Mouse (Mus musculus) embryonic facial prominence, embryonic 12.5 days (tissue): ENCODE results near the gene Gm49398. TPM values are rescaled to one million over a fixed set of nuclear protein-coding genes. Genes with fewer than 3 reads are reported as not detected.

ENCODE experiments used
- ATAC-seq: fragments of 200-750 bp; cut with Nextera tagmentation; 2 replicates; pipeline ENCODE4 v1.8.0; 2017; ENCODE audit not compliant: insufficient number of reproducible peaks, insufficient read depth, low FRiP score, low TSS enrichment
- H3K27ac ChIP-seq: fragments of 300-500 bp; sonication (generic); 2 replicates; pipeline ENCODE4 v1.5.1; 2016; ENCODE audit warnings: mild to moderate bottlenecking
- H3K27me3 ChIP-seq: fragments of 300-500 bp; sonication (generic); 2 replicates; pipeline ENCODE4 v1.6.1; 2016; ENCODE audit warnings: mild to moderate bottlenecking, moderate library complexity
- H3K36me3 ChIP-seq: fragments of 300-500 bp; sonication (generic); 2 replicates; pipeline ENCODE4 v1.6.1; 2016; ENCODE audit warnings: mild to moderate bottlenecking
- H3K4me1 ChIP-seq: fragments of 300-500 bp; sonication (generic); 2 replicates; pipeline ENCODE4 v1.6.1; 2016
- H3K4me2 ChIP-seq: fragments of 300-500 bp; sonication (generic); replicated peaks from 2 replicates; pipeline ENCODE4 v1.6.1; 2016; ENCODE audit warnings: mild to moderate bottlenecking, moderate library complexity
- H3K4me3 ChIP-seq: fragments of 300-500 bp; sonication (generic); 2 replicates; pipeline ENCODE4 v1.5.1; 2016; ENCODE audit warnings: mild to moderate bottlenecking
- H3K9ac ChIP-seq: fragments of 300-500 bp; sonication (generic); 2 replicates; pipeline ENCODE4 v1.6.1; 2016; ENCODE audit warnings: mild to moderate bottlenecking, moderate library complexity
- H3K9me3 ChIP-seq: fragments of 300-500 bp; sonication (generic); 2 replicates; pipeline ENCODE4 v1.6.1; 2016; ENCODE audit warnings: mild to moderate bottlenecking, moderate library complexity
- WGBS: fragments of 180-500 bp; shearing (Covaris S2); methylation state at CpG from one replicate; pipeline ENCODE4 v1.1.7; 2016; 5-methylcytosine and 5-hydroxymethylcytosine counted together
- microRNA-seq: library from miRNA; unstranded; fragments of <30 nt; microRNA quantifications from one replicate; pipeline ENCODE4, GENCODE M21; 2017
- polyA plus RNA-seq: library from polyadenylated mRNA; unstranded; fragments of >200 nt; fragmentation: Nextera tagmentation; extraction: Ambion mirVana; gene quantifications from 2 replicates; pipeline ENCODE4 v1.2.1, GENCODE M21; 2016

The Gm49398 gene
- polyA plus RNA-seq: not detected in 2 replicates

DNA sequence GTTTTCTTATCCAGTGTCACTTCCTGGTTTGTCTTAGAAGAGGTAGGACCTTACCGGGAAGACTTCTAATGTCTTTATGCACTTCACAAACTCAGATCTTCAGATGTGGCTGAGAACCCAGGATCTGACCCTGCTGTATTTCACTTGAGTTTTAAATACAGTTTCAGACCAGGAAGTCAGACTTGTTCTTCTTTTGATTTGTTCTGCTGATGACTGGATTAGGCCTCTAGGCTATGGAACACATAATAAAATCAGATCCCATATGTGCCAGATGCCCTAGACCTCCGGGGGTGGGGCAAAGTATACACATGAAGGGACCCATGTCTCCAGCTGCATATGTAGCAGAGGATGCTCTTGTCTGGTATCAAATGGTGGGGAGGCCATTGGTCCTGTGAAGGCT lies at the start of gene Gm49398:
TSS of gene Gm49398 (minus strand) at position 101 of the 400 bp plus-strand sequence.
- Histone ChIP-seq H3K9ac (no peak within 1 kb of the TSS), H3K4me3 (no peak within 1 kb of the TSS), H3K4me2 (no peak within 1 kb of the TSS), H3K4me1 (no peaks in the 10 kb centered on the region), H3K27me3 (no peaks in the 10 kb centered on the region), H3K36me3 (no peaks in the 10 kb centered on the region), H3K9me3 (0 out of 2 replicates have a peak, but pooled peaks cover 6% of the 10 kb centered on the region), H3K27ac (no peak within 1 kb of the TSS)
- WGBS: 82% methylated on average over 2 of the region's 2 CpGs
- ATAC-seq: no peak

DNA sequence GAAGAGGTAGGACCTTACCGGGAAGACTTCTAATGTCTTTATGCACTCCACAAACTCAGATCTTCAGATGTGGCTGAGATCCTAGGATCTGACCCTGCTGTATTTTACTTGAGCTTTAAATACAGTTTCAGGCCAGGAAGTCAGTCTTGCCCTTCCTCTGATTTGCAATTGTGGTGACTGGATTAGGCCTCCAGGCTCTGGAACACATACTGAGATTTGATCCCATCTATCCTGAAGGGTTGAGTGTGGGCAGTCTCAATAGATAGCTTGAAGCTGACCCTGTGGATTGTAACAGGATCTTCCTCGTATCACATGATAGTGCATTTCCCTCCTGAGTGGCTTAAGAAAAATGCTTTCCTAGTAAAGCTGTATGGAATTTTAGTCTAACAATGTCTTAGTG lies 33.4 kb downstream of the Gm49398 start, which contains the start of gene Cts8:
TSS of gene Cts8 (minus strand) at position 101 of the 400 bp plus-strand sequence.
- H3K4me3 ChIP-seq: no peak within 1 kb of the TSS
- WGBS: 85% methylated on average over 2 of the region's 2 CpGs
- no peak within 1 kb of the TSS for H3K27ac ChIP-seq
- H3K9ac ChIP-seq: no peak within 1 kb of the TSS
- peaks cover 22% of the 10 kb centered on the region; the same call in 1 of the 2 replicates for H3K9me3 ChIP-seq
- no peaks in the 10 kb centered on the region for H3K27me3 ChIP-seq
- no peak for ATAC-seq
- H3K36me3 ChIP-seq: no peaks in the 10 kb centered on the region
- H3K4me2 ChIP-seq: no peak within 1 kb of the TSS
- no peaks in the 10 kb centered on the region for H3K4me1 ChIP-seq

GRCm38 (mm10) chr13:61241076-61241947 lies 47.3 kb downstream of the Gm49398 start:
- Histone ChIP-seq H3K27me3 (no peaks in the 10 kb centered on the region), H3K36me3 (no peaks in the 10 kb centered on the region), H3K9me3 (peaks cover 7% of the 10 kb centered on the region), H3K4me2 (no peak overlapping the region), H3K27ac (no peak overlapping the region), H3K4me3 (no peak overlapping the region), H3K4me1 (no peaks in the 10 kb centered on the region), H3K9ac (no peak overlapping the region)
- no peak for ATAC-seq
- 56% methylated on average over 13 of the region's 13 CpGs for WGBS

DNA sequence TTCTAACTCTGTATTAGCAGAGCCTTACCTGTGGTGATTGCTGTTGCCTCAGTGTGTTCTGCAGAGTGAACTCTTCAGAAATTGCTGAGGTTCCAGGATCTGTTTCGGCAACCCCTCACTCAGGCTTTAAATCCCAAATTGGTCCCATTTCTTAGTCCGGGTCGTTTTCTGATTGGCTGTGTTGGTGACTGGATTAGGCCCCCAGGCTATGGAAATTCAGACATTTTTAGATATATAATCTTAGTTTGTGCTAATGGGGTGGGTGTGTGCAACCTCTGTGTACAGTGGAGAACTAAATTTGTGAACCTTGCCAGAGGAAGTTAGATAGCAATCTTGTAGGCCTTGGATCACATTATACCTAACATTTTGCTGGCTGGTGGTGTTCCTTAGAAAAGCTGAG lies 85.3 kb downstream of the Gm49398 start, which contains the start of gene Cts6:
TSS of gene Cts6 (minus strand) at position 101 of the 400 bp plus-strand sequence.
- Histone ChIP-seq H3K4me3 (no peak within 1 kb of the TSS), H3K9me3 (peaks cover 20% of the 10 kb centered on the region; the same call in 1 of the 2 replicates), H3K4me1 (no peaks in the 10 kb centered on the region), H3K27ac (no peak within 1 kb of the TSS), H3K36me3 (no peaks in the 10 kb centered on the region), H3K9ac (no peak within 1 kb of the TSS), H3K27me3 (no peaks in the 10 kb centered on the region), H3K4me2 (no peak within 1 kb of the TSS)
- no peak for ATAC-seq
- 86% methylated on average over 3 of the region's 3 CpGs for WGBS

Small RNA genes lying within 50 kb of the gene (microRNA-seq; reads per million reads assigned to microRNA genes)
- not detected for gene Gm27704

Other genes with a start within 250 kb of the Gm49398 start
- not detected in 2 replicates for gene Ctsq, start 248.2 kb downstream of the Gm49398 start, polyA plus RNA-seq
- gene Ctsr, start 124.6 kb downstream of the Gm49398 start, polyA plus RNA-seq: not detected in 2 replicates
- gene Cts6, start 85.4 kb downstream of the Gm49398 start, polyA plus RNA-seq: not detected in 2 replicates
- not detected in 2 replicates for gene Cts8, start 33.5 kb downstream of the Gm49398 start, polyA plus RNA-seq
- not detected in 2 replicates for gene Cts7, start 69.4 kb upstream of the Gm49398 start, polyA plus RNA-seq